In genomic region chr12:88976621-88977020, GRCm38 (mm10) we compare ENCODE assay signal across 12 mouse cellular contexts.
"Had no signal": no experiment of that assay in that cellular context is flagged by ENCODE, and none has a peak within 500 bp of the region (broad histone marks: within the 10 kb centered on the region; RNA-seq: fewer than 3 reads in every experiment).

No protein-coding gene starts in this region.

- DNase-seq: lung, adult 2 months; lung, postnatal 14 days; lung, postnatal 4 days; midbrain, embryonic 14.5 days; retina, postnatal 1 day; right cerebral cortex, adult 18-20 months; right cerebral cortex, postnatal 25 days; right cerebral cortex, postnatal 4 days; spleen, adult 18-20 months; thymus, adult 18-20 months; thymus, postnatal 14 days; thymus, postnatal 36 days had no signal
